Mouse (Mus musculus): ENCODE measurements around the gene Fam76a. TPM values are rescaled to one million over a fixed set of nuclear protein-coding genes. Genes with fewer than 3 reads are reported as not detected.

The Fam76a gene
- polyA plus RNA-seq, 1 experiment: 24.3 TPM

DNA sequence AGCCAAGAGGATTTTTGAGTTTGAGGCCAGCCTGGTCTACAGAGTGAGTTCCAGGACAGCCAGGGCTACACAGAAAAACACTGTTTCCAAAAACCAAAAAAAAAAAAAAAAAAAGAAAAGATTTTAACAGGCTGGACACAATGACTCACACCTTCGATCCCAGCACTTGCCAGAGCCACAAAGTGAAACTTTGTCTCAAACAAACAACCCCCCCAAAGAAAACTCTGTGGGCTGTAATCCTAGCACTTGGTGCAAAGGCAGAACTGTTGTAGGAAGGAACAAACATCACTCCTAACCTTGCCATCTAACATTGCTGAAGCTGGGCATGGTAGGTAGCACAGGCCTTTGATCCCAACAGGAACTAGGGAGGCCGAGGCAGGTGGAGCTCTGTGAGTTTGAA lies 57.5 kb downstream of the Fam76a start:
- H3K4me1 ChIP-seq (ENCODE audit: control insufficient read depth, insufficient read depth, low read length): no peaks in the 10 kb centered on the region
- H3K4me3 ChIP-seq (ENCODE audit: low read depth, low read length): no peak overlapping the region
- H3K27me3 ChIP-seq (ENCODE audit: control insufficient read depth, insufficient read depth, low read length, poor library complexity, severe bottlenecking): no peaks in the 10 kb centered on the region
- H3K9ac ChIP-seq (ENCODE audit: low read depth, poor library complexity, severe bottlenecking): no peak overlapping the region
- H3K9me3 ChIP-seq (replicated peaks; ENCODE audit: control insufficient read depth, insufficient read depth, low read length, poor library complexity, severe bottlenecking): no peaks in the 10 kb centered on the region
- peaks cover 26% of the 10 kb centered on the region for H3K36me3 ChIP-seq (ENCODE audit: control insufficient read depth, insufficient read depth, low read length, poor library complexity, severe bottlenecking)
- TF ChIP-seq POLR2A (IDR thresholded peaks at IDR 0.05; ENCODE audit: insufficient read depth, low read length) (no peak), CTCF (IDR thresholded peaks at IDR 0.05; ENCODE audit: low read depth, low read length) (no peak), EP300 (IDR thresholded peaks at IDR 0.05; ENCODE audit: insufficient read depth, low read depth, low read length) (no peak)
- H3K27ac ChIP-seq (ENCODE audit: insufficient read depth, low read length): no peak overlapping the region

DNA sequence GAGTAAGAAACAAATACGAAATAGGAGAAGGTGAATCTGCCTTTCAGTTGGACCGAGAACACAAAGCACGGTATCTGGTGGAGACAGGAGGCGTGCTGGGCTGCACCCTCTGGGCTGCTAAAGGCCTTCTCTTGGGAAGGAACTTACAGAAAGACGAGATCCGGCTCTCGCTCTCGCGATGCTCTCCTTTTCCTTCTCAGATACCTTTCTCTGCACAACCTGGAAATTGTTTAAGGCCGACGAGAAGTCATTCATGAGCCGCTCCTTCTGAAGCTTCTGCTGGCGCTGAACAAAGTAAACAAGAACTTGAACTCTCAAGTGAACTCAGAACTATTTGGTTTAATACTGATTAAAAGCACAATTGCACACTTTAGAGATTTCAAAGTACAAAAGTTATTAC lies 59.3 kb downstream of the Fam76a start:
- peaks cover 23% of the 10 kb centered on the region for H3K36me3 ChIP-seq (ENCODE audit: control insufficient read depth, insufficient read depth, low read length, poor library complexity, severe bottlenecking)

DNA sequence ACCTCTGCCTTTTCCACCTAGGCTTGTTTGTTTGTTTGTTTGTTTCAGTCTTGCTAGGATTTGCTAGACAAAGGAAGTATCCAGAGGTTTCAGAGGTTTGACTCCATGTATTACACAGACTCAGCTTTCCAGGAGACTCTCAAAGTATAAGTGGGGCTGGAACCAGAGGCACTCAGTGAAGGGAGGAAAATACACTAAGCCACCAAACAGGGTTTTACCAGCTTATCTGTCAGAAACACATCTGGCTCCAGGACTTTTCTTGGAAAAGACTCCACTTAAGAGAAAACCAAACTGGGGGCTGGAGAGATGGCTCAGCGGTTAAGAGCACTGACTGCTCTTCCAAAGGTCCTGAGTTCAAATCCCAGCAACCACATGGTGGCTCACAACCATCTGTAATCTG lies 61.5 kb downstream of the Fam76a start:
- Histone ChIP-seq H3K9ac (ENCODE audit: low read depth, poor library complexity, severe bottlenecking) (no peak overlapping the region), H3K27me3 (ENCODE audit: control insufficient read depth, insufficient read depth, low read length, poor library complexity, severe bottlenecking) (no peaks in the 10 kb centered on the region), H3K4me3 (ENCODE audit: low read depth, low read length) (no peak overlapping the region), H3K4me1 (ENCODE audit: control insufficient read depth, insufficient read depth, low read length) (no peaks in the 10 kb centered on the region), H3K36me3 (ENCODE audit: control insufficient read depth, insufficient read depth, low read length, poor library complexity, severe bottlenecking) (peaks cover 34% of the 10 kb centered on the region), H3K9me3 (replicated peaks; ENCODE audit: control insufficient read depth, insufficient read depth, low read length, poor library complexity, severe bottlenecking) (no peaks in the 10 kb centered on the region), H3K27ac (ENCODE audit: insufficient read depth, low read length) (no peak overlapping the region)
- TF ChIP-seq EP300 (IDR thresholded peaks at IDR 0.05; ENCODE audit: insufficient read depth, low read depth, low read length) (no peak), POLR2A (IDR thresholded peaks at IDR 0.05; ENCODE audit: insufficient read depth, low read length) (no peak), CTCF (IDR thresholded peaks at IDR 0.05; ENCODE audit: low read depth, low read length) (no peak)

More for the DNA sequence above, 59.3 kb downstream of the Fam76a start:
- TF ChIP-seq POLR2A (IDR thresholded peaks at IDR 0.05; ENCODE audit: insufficient read depth, low read length): no peak
- no peak for TF ChIP-seq CTCF (IDR thresholded peaks at IDR 0.05; ENCODE audit: low read depth, low read length)
- no peak for TF ChIP-seq EP300 (IDR thresholded peaks at IDR 0.05; ENCODE audit: insufficient read depth, low read depth, low read length)
- H3K27ac ChIP-seq (ENCODE audit: insufficient read depth, low read length): no peak overlapping the region
- H3K9ac ChIP-seq (ENCODE audit: low read depth, poor library complexity, severe bottlenecking): no peak overlapping the region
- H3K9me3 ChIP-seq (replicated peaks; ENCODE audit: control insufficient read depth, insufficient read depth, low read length, poor library complexity, severe bottlenecking): no peaks in the 10 kb centered on the region
- H3K4me1 ChIP-seq (ENCODE audit: control insufficient read depth, insufficient read depth, low read length): no peaks in the 10 kb centered on the region
- no peaks in the 10 kb centered on the region for H3K27me3 ChIP-seq (ENCODE audit: control insufficient read depth, insufficient read depth, low read length, poor library complexity, severe bottlenecking)
- no peak overlapping the region for H3K4me3 ChIP-seq (ENCODE audit: low read depth, low read length)

Other genes starting within 250 kb of the Fam76a start
- gene Xkr8, start 190.0 kb downstream of the Fam76a start, polyA plus RNA-seq (2011; ENCODE audit: insufficient read depth, insufficient read length, low read depth, missing spikeins): 6.3 and 8.1 TPM in 2 replicates
- gene Smpdl3b, start 165.3 kb downstream of the Fam76a start, polyA plus RNA-seq (2011; ENCODE audit: insufficient read depth, insufficient read length, low read depth, missing spikeins): 6.3 and 6.4 TPM in 2 replicates
- gene Rpa2, start 154.2 kb downstream of the Fam76a start, polyA plus RNA-seq (2011; ENCODE audit: insufficient read depth, insufficient read length, low read depth, missing spikeins): 78.2 and 78.7 TPM in 2 replicates
- gene Themis2, start 126.2 kb downstream of the Fam76a start, polyA plus RNA-seq (2011; ENCODE audit: insufficient read depth, insufficient read length, low read depth, missing spikeins): 0.72 and 0.84 TPM in 2 replicates
- 91.6 and 95.2 TPM in 2 replicates for gene Ppp1r8, start 79.4 kb downstream of the Fam76a start, polyA plus RNA-seq (2011; ENCODE audit: insufficient read depth, insufficient read length, low read depth, missing spikeins)
- gene Stx12, start 38.0 kb downstream of the Fam76a start, polyA plus RNA-seq (2011; ENCODE audit: insufficient read depth, insufficient read length, low read depth, missing spikeins): 53.0 and 58.4 TPM in 2 replicates
- 0.70 and 1.9 TPM in 2 replicates for gene Fgr, start 51.5 kb upstream of the Fam76a start, polyA plus RNA-seq (2011; ENCODE audit: insufficient read depth, insufficient read length, low read depth, missing spikeins)
- 88.2 and 102 TPM in 2 replicates for gene Ahdc1, start 88.7 kb upstream of the Fam76a start, polyA plus RNA-seq (2011; ENCODE audit: insufficient read depth, insufficient read length, low read depth, missing spikeins)
- gene Wasf2, start 207.9 kb upstream of the Fam76a start, polyA plus RNA-seq (2011; ENCODE audit: insufficient read depth, insufficient read length, low read depth, missing spikeins): 102 and 103 TPM in 2 replicates

Measured in ES-Bruce4 (cell line).